Mouse (Mus musculus) spleen, postnatal 10 days (tissue): Measurements from ENCODE around the gene 1700092M07Rik.

ENCODE experiments used
- DNase-seq, 2 experiments: peaks; one replicate each; pipeline ENCODE4 v3.0.0; 2021 to 2022; ENCODE audit warnings: low spot score in 2 of 2

Gene 1700092M07Rik

DNA sequence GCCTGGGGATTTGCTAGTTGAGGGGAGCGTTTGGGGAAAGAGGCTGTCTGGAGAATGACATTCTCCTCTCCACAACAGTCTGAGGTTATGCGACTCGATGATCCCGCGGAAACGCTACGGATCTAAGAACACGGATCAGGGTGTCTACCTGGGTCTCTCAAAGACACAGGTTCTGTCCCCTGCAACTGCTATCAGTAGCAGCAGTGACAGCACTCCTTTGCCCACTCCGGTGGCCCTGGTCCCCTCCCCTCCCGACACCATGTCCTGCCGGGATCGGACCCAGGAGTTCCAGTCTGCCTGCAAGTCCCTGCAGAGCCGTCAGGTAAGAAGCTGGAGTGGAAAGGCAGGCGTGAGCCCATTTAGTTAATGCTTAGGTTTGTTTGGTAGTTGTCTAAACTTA, 1.7 kb downstream of the 1700092M07Rik start:
- DNase-seq: peak; percentile 42 to 47

GRCm38 (mm10) chr19:8745382-8745781, 4.9 kb downstream of the 1700092M07Rik start:
- DNase-seq: no peak

GRCm38 (mm10) chr19:8747368-8747767, 6.8 kb downstream of the 1700092M07Rik start:
- no peak for DNase-seq

DNA sequence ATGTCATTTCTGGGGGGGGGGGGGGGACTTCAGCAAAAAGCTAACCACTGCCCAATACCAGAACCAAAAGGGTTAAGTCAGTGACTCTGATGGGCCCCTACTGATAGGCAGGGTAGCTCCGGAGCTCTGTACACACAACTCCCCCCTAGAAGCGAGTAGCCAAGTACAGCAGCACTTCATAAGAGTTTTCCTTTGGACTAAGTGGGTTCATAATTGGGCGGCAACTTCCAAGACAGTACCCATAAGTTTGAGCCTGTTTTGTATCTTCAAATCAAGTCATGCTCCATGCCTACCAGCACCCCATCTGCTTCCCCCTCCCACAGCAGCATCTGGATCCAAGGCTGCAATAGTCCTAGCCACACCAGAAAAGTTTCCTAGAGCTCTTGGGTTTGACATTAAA, 15.1 kb downstream of the 1700092M07Rik start:
- no peak for DNase-seq

- peak; percentile 93 to 97 for DNase-seq
Observed at GRCm38 (mm10) chr19:8756635-8757387, 16.3 kb downstream of the 1700092M07Rik start, which contains the start of gene Nxf1. Nxf1 (plus strand) TSS chr19:8757073.

- no peak for DNase-seq
Observed at GRCm38 (mm10) chr19:8757471-8757998, 17.0 kb downstream of the 1700092M07Rik start.

DNA sequence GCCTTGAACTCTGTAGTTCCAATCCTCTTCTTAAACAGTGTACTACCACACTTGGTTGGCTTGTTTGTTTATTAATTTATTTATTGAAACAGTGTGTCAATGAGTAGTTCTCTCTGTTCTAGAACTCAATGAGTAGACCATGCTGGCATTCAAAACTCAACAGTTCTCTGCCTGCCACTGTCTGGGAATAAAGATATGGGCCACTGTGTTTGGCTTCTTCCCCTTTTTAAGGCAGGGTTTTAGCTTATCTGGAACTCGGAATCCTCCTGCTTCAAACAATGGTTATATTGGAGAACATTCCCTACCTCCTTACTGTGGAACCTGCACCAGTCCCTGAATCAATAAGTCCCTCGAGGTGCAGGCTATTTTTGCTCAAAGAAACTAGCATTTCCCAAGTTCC, 18.4 kb downstream of the 1700092M07Rik start:
- DNase-seq: no peak

- peak in 1 of 2 experiments; percentile 50 for DNase-seq
Observed at GRCm38 (mm10) chr19:8760757-8761156, 20.2 kb downstream of the 1700092M07Rik start.

- DNase-seq: no peak
Observed at GRCm38 (mm10) chr19:8763276-8763675, 22.8 kb downstream of the 1700092M07Rik start.

- DNase-seq: no peak
Observed at GRCm38 (mm10) chr19:8765562-8765961, 25.0 kb downstream of the 1700092M07Rik start.

DNA sequence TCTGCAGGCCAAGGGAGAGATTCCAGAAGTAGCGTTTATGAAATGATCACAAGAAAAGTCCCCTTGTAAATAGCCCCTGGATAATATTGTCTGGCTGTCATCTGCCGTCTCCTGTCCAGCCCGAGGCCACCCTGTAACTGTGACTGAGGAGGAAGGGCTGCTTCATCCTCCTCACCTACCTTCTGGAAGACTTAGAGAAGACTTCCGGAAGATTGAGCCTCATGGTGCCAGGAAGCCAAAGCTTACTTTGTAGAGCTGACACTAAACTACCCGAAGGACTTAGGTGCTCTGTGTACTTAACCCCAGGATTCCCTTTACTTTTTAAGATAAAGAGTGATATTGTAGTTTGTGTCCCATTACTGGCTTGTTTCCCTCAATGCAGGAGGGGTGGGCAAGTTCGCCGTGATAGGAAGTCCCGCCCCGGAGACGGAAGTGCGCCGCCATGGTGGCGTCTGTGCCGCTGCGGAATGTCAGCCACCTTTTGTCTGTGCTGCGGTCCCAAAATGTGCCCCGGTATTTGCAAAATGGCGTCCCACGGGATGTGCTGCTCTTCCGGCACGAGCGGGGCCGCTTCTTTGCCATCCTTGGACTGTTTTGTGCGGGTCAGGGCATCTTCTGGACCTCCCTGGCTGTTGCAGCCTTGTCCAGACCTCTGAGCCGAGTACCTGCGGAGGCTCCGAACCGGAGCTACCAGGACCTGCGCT, 30.2 kb downstream of the 1700092M07Rik start, which contains the start of gene Tmem223:
Tmem223 (plus strand) TSS at position 430 of the 704 bp plus-strand sequence.
- DNase-seq: peak; percentile 64 to 87

GRCm38 (mm10) chr19:8772996-8773395, 32.5 kb downstream of the 1700092M07Rik start:
- DNase-seq: peak in 1 of 2 experiments; percentile 26

DNA sequence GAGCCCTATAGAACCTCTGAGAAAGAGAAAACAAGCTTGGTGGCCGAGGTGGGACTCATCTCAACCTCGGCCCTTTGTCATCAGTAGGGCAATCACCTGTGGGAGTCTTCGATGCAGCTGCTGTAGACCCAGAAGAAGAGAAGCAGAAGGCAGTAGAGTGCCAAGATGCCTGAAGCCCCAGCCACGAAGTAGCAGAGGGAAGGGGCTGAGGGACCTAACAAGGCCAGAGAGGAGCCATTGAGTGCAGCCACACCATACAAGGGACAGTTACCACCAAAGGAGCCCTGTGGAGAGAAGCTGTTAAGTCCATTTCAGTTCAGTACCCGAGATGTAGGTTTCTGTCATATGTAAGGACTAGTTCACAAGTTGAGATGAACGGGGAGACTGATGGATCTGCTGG, 32.9 kb downstream of the 1700092M07Rik start:
- DNase-seq: peak in 1 of 2 experiments; percentile 16

GRCm38 (mm10) chr19:8774086-8774835, 33.7 kb downstream of the 1700092M07Rik start, which contains the start of gene Tmem179b:
Tmem179b (minus strand) TSS chr19:8774467.
- peak; percentile 99 for DNase-seq

DNA sequence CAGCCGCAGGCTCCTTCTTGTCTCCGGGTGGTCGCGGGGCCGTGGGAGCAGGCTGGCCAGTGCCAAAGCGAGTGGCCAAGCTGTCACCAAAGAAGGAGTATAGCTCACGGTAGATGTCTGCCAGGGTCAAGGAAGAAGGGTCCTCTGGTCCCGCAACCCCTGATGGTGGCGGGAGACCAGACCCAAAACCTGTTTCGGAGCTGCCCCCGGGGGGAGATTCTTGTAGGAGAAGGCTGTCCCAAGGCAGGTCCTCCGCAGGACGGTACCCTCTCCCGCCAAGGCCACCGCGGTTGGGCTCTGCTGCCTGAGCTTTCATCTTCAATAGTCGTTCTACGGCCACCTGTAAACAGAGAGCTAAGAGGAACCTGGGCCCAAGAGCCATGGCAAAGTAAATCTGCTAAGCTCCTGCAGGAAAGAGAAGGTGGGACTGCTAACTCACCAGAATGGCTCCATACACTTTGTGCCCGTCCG, 34.5 kb downstream of the 1700092M07Rik start:
- peak; percentile 51 to 60 for DNase-seq

DNA sequence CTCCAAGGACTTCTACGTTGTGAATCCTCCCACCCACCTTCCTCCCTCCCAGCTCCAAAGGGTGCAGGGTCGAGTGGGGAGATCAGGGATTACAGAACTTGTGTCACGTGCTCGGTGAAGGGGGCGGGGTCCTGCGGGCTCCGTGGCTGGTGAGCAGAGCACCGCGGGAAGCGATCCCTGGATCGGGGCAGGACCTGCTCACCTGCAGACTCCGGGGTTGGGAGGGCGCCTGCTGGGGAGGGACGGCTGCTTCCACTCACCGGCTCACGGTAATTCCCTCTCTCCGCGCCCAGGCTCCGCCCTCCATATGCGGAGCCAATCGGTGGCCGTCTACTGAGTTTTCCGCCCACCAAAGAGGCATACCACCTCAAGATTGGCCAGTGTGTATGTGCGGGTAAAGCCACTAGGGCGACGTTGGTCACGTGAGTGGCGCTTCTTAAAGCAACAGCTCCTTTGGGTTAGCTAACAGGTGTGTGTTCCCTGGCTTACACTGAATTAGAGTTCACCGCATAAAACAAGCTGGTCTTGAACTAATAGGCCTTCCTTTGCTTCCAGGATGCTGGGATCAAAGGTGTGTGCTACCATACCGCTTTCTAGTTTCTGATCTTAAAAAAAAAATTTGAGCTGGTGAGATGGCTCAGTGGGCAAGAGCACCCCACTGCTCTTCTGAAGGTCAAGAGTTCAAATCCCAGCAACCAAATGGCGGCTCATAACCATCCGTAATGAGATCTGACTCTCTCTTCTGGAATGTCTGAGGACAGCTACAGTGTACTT, 45.7 kb downstream of the 1700092M07Rik start, which contains the start of gene Taf6l:
Taf6l (minus strand) TSS at position 410 of the 774 bp plus-strand sequence.
- DNase-seq: peak; percentile 80 to 93

GRCm38 (mm10) chr19:8788521-8788920, 48.0 kb downstream of the 1700092M07Rik start:
- no peak for DNase-seq

DNA sequence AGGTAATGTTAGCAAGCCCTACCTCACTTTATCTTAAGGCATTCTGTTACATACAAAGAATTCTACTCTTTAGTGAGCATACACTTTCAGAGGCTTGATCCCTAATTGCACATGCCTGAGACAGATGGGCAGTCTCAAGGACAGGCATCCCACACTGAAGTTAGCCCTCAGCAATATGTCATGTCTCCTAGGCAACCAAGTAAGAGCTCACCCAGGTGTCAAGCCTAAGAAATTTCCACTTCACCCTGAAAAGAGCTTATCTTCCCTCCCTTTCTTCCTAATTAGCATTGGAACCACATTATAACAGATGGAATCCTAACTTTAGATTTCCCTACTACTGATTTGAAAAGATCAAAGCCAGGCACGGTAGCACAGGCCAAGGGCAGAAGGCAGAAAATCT, 48.7 kb downstream of the 1700092M07Rik start:
- DNase-seq: no peak

DNA sequence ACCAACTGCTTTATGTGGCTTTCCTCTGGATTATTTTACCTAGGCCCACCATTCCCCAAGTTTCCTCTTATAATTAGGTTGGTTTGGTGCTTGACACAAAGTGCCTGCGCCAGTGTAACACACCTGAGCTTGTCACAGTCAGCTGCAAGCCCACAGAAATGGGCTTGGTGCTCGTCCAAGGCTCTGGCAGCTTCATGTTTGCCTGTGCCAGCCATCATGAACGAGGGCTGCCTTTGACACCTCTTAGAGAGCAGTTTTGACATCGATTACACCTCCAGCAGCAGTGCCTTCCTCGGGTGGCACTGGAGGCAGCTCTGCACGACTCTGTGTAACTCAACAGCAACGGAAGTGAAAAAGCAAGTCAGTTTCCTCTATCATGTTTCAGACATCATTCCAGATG, 49.7 kb downstream of the 1700092M07Rik start:
- DNase-seq: no peak
